Mouse (Mus musculus) kidney, adult 8-10 months (tissue): ENCODE measurements around the gene Lyrm1.

Experiments used
- DNase-seq, 2 experiments: peaks; one replicate each; pipeline ENCODE4 v3.0.0; 2022

Gene Lyrm1

GRCm38 (mm10) chr7:119895639-119896512 lies at the start of gene Lyrm1, which contains the start of gene Dcun1d3:
TSS of gene Lyrm1 (plus strand) at chr7:119895861.
TSS of gene Dcun1d3 (minus strand) at chr7:119896298.
- DNase-seq: peak; percentile 97

- DNase-seq: peak in 1 of 2 experiments; percentile 32
These were observed 48.3 kb upstream of the Lyrm1 start for GRCm38 (mm10) chr7:119847396-119847795.

GRCm38 (mm10) chr7:119849096-119849495 lies 46.6 kb upstream of the Lyrm1 start:
- DNase-seq: peak; percentile 63 to 87

- peak; percentile 65 to 73 for DNase-seq
These were observed 44.9 kb upstream of the Lyrm1 start for GRCm38 (mm10) chr7:119850737-119851136.

- no peak for DNase-seq
These were observed 43.2 kb upstream of the Lyrm1 start for GRCm38 (mm10) chr7:119852494-119852893.

GRCm38 (mm10) chr7:119853186-119853585 lies 42.5 kb upstream of the Lyrm1 start:
- DNase-seq: peak; percentile 37 to 62

GRCm38 (mm10) chr7:119854362-119854761 lies 41.3 kb upstream of the Lyrm1 start:
- DNase-seq: no peak

- no peak for DNase-seq
These were observed 40.6 kb upstream of the Lyrm1 start for GRCm38 (mm10) chr7:119855031-119855430.

- no peak for DNase-seq
These were observed 36.2 kb upstream of the Lyrm1 start for GRCm38 (mm10) chr7:119859476-119859875.

- DNase-seq: no peak
These were observed 35.5 kb upstream of the Lyrm1 start for GRCm38 (mm10) chr7:119860116-119860515.

GRCm38 (mm10) chr7:119860554-119860953 lies 35.1 kb upstream of the Lyrm1 start:
- DNase-seq: no peak

- DNase-seq: peak in 1 of 2 experiments; percentile 66
These were observed 34.7 kb upstream of the Lyrm1 start for GRCm38 (mm10) chr7:119860971-119861334.

- DNase-seq: peak; percentile 53 to 55
These were observed 34.1 kb upstream of the Lyrm1 start for GRCm38 (mm10) chr7:119861335-119862091.

GRCm38 (mm10) chr7:119862167-119862566 lies 33.5 kb upstream of the Lyrm1 start:
- no peak for DNase-seq

GRCm38 (mm10) chr7:119864500-119864899 lies 31.2 kb upstream of the Lyrm1 start:
- no peak for DNase-seq

GRCm38 (mm10) chr7:119866136-119866535 lies 29.5 kb upstream of the Lyrm1 start:
- no peak for DNase-seq

- DNase-seq: no peak
These were observed 23.5 kb upstream of the Lyrm1 start for GRCm38 (mm10) chr7:119872204-119872603.

GRCm38 (mm10) chr7:119873050-119873449 lies 22.6 kb upstream of the Lyrm1 start:
- no peak for DNase-seq

GRCm38 (mm10) chr7:119875776-119876440 lies 19.8 kb upstream of the Lyrm1 start:
- DNase-seq: peak; percentile 78 to 87

- DNase-seq: no peak
These were observed 16.5 kb upstream of the Lyrm1 start for GRCm38 (mm10) chr7:119879171-119879570.

- DNase-seq: peak; percentile 62 to 73
These were observed 15.3 kb upstream of the Lyrm1 start for GRCm38 (mm10) chr7:119880345-119880744.

- no peak for DNase-seq
These were observed 14.4 kb upstream of the Lyrm1 start for GRCm38 (mm10) chr7:119881229-119881628.

GRCm38 (mm10) chr7:119887887-119888286 lies 7.8 kb upstream of the Lyrm1 start:
- no peak for DNase-seq
